Mouse (Mus musculus): Measurements from ENCODE around the gene Glrx. TPM values are rescaled to one million over a fixed set of nuclear protein-coding genes. Genes with fewer than 3 reads are reported as not detected.

The Glrx gene
- polyA plus RNA-seq, 1 experiment, result 6.3 TPM

- H3K27me3 ChIP-seq (replicated peaks), result no peaks in the 10 kb centered on the region
- peaks cover 9% of the 10 kb centered on the region for H3K4me1 ChIP-seq
- peaks cover 30% of the 10 kb centered on the region for H3K36me3 ChIP-seq (replicated peaks; ENCODE audit: low read length)
- H3K9me3 ChIP-seq, result no peaks in the 10 kb centered on the region
- TF ChIP-seq FLI1 (IDR thresholded peaks at IDR 0.05; ENCODE audit: low read length) (no peak), GATA1 (IDR thresholded peaks at IDR 0.05; ENCODE audit: borderline replicate concordance, low read length) (no peak)
- H3K4me3 ChIP-seq (replicated peaks), result no peak overlapping the region
Measured at GRCm38 (mm10) chr13:75877907-75878306, 38.2 kb downstream of the Glrx start.

GRCm38 (mm10) chr13:75879756-75880155 lies 40.1 kb downstream of the Glrx start:
- H3K4me1 ChIP-seq, result peaks cover 12% of the 10 kb centered on the region
- TF ChIP-seq GATA1 (IDR thresholded peaks at IDR 0.05; ENCODE audit: borderline replicate concordance, low read length), result no peak
- TF ChIP-seq FLI1 (IDR thresholded peaks at IDR 0.05; ENCODE audit: low read length), result no peak
- H3K4me3 ChIP-seq (replicated peaks), result no peak overlapping the region
- peaks cover 26% of the 10 kb centered on the region for H3K36me3 ChIP-seq (replicated peaks; ENCODE audit: low read length)
- no peaks in the 10 kb centered on the region for H3K27me3 ChIP-seq (replicated peaks)
- no peaks in the 10 kb centered on the region for H3K9me3 ChIP-seq

GRCm38 (mm10) chr13:75880501-75880900 lies 40.8 kb downstream of the Glrx start:
- peaks cover 12% of the 10 kb centered on the region for H3K4me1 ChIP-seq
- no peaks in the 10 kb centered on the region for H3K9me3 ChIP-seq
- no peak overlapping the region for H3K4me3 ChIP-seq (replicated peaks)
- peaks cover 24% of the 10 kb centered on the region for H3K36me3 ChIP-seq (replicated peaks; ENCODE audit: low read length)
- no peaks in the 10 kb centered on the region for H3K27me3 ChIP-seq (replicated peaks)
- TF ChIP-seq GATA1 (IDR thresholded peaks at IDR 0.05; ENCODE audit: borderline replicate concordance, low read length) (no peak), FLI1 (IDR thresholded peaks at IDR 0.05; ENCODE audit: low read length) (no peak)

- Histone ChIP-seq H3K36me3 (replicated peaks; ENCODE audit: low read length) (peaks cover 13% of the 10 kb centered on the region), H3K4me3 (replicated peaks) (no peak overlapping the region)
Measured at GRCm38 (mm10) chr13:75883792-75884191, 44.1 kb downstream of the Glrx start.

GRCm38 (mm10) chr13:75891868-75892267 lies 52.2 kb downstream of the Glrx start:
- Histone ChIP-seq H3K27me3 (replicated peaks) (no peaks in the 10 kb centered on the region), H3K4me3 (replicated peaks) (no peak overlapping the region), H3K36me3 (replicated peaks; ENCODE audit: low read length) (peaks cover 12% of the 10 kb centered on the region), H3K4me1 (0 out of 2 replicates have a peak, but pooled peaks cover 3% of the 10 kb centered on the region), H3K9me3 (no peaks in the 10 kb centered on the region)
- TF ChIP-seq GATA1 (IDR thresholded peaks at IDR 0.05; ENCODE audit: borderline replicate concordance, low read length) (no peak), FLI1 (IDR thresholded peaks at IDR 0.05; ENCODE audit: low read length) (no peak)

More at GRCm38 (mm10) chr13:75883792-75884191, 44.1 kb downstream of the Glrx start:
- H3K9me3 ChIP-seq, result no peaks in the 10 kb centered on the region
- TF ChIP-seq FLI1 (IDR thresholded peaks at IDR 0.05; ENCODE audit: low read length), result no peak
- no peak for TF ChIP-seq GATA1 (IDR thresholded peaks at IDR 0.05; ENCODE audit: borderline replicate concordance, low read length)
- H3K4me1 ChIP-seq, result peaks cover 12% of the 10 kb centered on the region
- H3K27me3 ChIP-seq (replicated peaks), result no peaks in the 10 kb centered on the region

- H3K36me3 ChIP-seq (replicated peaks; ENCODE audit: low read length), result peaks cover 12% of the 10 kb centered on the region
- H3K27me3 ChIP-seq (replicated peaks), result no peaks in the 10 kb centered on the region
- TF ChIP-seq GATA1 (IDR thresholded peaks at IDR 0.05; ENCODE audit: borderline replicate concordance, low read length), result no peak
- no peak for TF ChIP-seq FLI1 (IDR thresholded peaks at IDR 0.05; ENCODE audit: low read length)
- 0 out of 2 replicates have a peak, but pooled peaks cover 3% of the 10 kb centered on the region for H3K4me1 ChIP-seq
- H3K4me3 ChIP-seq (replicated peaks), result no peak overlapping the region
- no peaks in the 10 kb centered on the region for H3K9me3 ChIP-seq
Measured at GRCm38 (mm10) chr13:75892291-75892690, 52.6 kb downstream of the Glrx start.

GRCm38 (mm10) chr13:75892876-75893275 lies 53.2 kb downstream of the Glrx start:
- no peak for TF ChIP-seq FLI1 (IDR thresholded peaks at IDR 0.05; ENCODE audit: low read length)
- no peak for TF ChIP-seq GATA1 (IDR thresholded peaks at IDR 0.05; ENCODE audit: borderline replicate concordance, low read length)
- Histone ChIP-seq H3K9me3 (no peaks in the 10 kb centered on the region), H3K4me3 (replicated peaks) (no peak overlapping the region), H3K4me1 (0 out of 2 replicates have a peak, but pooled peaks cover 3% of the 10 kb centered on the region), H3K27me3 (replicated peaks) (no peaks in the 10 kb centered on the region), H3K36me3 (replicated peaks; ENCODE audit: low read length) (peaks cover 12% of the 10 kb centered on the region)

Other genes starting within 250 kb of the Glrx start
- 14.0 TPM in 1 of 2 replicates, not detected in the other for gene Ell2, start 133.1 kb upstream of the Glrx start, polyA plus RNA-seq (2012; ENCODE audit: insufficient read depth, low replicate concordance)
- gene Rhobtb3, start 104.1 kb downstream of the Glrx start, polyA plus RNA-seq (2012; ENCODE audit: insufficient read depth, low replicate concordance), result 0.74 and 5.5 TPM in 2 replicates
- gene Spata9, start 127.3 kb downstream of the Glrx start, polyA plus RNA-seq (2012; ENCODE audit: insufficient read depth, low replicate concordance), result not detected in 2 replicates
- 3.7 TPM in 1 of 2 replicates, not detected in the other for gene Rfesd, start 178.9 kb downstream of the Glrx start, polyA plus RNA-seq (2012; ENCODE audit: insufficient read depth, low replicate concordance)
- 0.12 and 1.8 TPM in 2 replicates for gene Gpr150, start 217.1 kb downstream of the Glrx start, polyA plus RNA-seq (2012; ENCODE audit: insufficient read depth, low replicate concordance)

Data from megakaryocyte, embryonic 14.5 days (primary cell).